Mouse (Mus musculus): ENCODE data around the gene Gtpbp3.

The Gtpbp3 gene

DNA sequence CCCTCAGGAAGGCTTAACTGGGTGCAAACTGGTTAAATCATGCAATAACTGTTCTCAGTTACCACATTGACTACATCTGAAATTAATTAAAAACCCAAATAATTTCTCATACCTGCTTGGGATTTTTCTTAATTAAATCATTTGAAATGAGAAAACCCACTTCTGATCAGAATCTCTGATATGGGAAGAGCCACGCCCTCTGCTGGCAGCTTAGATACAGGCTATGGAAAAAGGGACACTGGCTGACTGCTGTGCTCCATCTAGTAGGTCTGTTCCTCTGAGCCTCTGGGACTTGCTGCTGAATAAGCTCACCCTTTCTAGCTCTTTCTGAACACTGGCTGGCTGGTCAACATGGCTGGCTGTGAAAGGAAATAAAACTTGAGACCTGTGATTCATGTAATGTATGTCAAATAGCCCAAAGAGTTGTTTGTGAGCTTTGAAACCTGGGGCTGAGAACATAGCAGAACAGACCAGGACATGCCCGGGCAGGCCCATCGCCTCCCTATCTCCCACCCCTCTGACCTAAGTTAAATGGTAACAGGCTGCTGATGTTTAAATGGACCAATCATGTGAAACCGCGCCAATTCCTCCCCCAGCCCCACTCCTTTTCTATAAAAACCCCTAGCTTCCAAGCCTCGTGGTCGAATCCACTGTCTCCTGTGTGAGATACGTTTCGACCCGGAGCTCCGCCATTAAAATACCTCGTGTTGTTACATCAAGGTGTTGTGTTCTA lies 43.0 kb downstream of the Gtpbp3 start:
- DNase-seq (ENCODE audit: low read depth, low spot score) = peak; percentile 81

DNA sequence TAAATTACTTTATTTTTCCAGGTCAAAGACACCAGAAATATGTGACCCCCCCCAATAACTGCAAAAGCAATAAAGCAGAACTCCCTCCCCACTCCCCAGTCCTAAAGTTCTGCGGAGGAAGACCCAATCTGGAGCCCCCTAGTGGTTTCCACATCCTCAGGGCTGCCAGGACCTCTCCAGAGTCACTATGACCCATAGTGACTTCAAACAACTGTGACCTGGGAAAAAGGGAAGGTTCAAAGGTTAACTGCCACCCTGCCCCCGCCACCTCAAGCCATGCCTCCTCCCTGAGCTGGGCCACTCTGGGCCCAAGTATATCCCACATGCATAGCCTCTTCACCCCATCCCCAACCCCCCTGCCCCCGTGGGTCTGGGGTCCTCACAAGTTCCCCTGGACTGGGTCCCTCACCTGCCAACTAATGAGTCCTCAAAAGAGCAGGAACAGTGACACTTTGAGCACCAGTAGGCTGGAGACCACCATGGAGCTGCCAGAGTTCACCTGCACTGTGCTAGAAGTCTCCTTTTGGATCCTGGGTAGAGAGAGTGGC lies 46.4 kb downstream of the Gtpbp3 start:
- no peak for DNase-seq (ENCODE audit: low read depth, low spot score)

DNA sequence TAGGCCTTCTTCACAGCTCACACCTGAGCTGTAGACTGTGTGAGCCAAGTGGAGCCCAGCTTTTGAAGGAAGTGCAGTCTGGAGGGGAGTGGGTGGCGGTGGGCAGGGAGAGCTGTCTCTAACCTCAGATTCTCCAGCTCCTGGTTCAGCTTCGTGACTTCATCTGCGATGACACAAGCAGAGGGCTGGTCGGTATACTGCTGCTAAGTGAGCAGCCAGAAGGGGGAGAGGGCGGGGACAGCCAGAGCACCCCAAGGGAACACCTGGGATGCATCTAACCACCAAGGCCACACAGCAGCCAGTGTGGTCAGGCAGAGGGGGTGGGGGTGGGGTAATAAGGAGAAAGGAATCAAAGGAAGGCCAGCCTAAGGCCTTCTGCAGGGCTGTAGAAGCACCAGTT lies 47.8 kb downstream of the Gtpbp3 start:
- peak; percentile 72 for DNase-seq (ENCODE audit: low read depth, low spot score)

DNA sequence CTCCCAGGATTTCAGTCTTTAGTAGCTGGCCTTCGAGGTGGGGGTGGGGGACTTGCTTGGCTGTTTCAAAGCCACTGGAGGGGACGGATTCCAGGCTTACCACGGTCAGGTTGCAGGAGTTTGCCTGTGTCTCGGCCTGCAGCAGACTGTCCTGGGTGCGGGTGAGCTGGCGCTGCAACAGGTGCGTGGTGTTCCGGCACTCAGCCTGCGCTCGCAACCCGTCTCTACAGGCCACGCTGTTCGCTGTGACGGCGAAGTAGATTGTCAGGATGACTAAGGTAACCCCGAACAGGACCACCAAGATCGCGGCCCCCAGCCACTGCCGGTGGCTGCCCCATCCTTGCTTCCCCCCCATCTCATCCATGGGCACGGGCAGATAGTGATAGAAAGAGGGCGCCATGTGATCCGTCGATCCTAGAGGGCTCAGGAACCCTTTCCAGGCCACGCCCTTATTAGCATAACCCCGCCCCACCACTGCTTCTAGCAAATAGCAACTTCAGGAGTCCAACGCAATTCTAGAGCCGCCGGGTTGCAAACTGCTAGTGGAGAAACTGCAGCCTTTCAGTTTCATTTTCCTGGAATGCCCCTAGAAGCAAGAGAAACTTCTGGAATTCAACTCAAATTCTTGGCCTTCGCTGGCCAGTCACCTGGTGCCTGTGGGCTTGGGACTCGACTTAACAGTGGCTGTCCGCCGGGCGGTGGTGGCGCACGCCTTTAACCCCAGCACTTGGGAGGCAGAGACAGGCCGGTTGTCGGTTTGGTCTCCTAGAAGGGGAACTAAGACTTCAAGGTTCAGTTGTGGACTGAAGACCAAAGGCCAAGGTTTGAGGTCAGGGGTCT lies 49.3 kb downstream of the Gtpbp3 start, which contains the start of gene Bst2:
Gene Bst2 (minus strand): TSS at position 429 of the 840 bp plus-strand sequence.
- DNase-seq (ENCODE audit: low read depth, low spot score) = peak; percentile 97

DNA sequence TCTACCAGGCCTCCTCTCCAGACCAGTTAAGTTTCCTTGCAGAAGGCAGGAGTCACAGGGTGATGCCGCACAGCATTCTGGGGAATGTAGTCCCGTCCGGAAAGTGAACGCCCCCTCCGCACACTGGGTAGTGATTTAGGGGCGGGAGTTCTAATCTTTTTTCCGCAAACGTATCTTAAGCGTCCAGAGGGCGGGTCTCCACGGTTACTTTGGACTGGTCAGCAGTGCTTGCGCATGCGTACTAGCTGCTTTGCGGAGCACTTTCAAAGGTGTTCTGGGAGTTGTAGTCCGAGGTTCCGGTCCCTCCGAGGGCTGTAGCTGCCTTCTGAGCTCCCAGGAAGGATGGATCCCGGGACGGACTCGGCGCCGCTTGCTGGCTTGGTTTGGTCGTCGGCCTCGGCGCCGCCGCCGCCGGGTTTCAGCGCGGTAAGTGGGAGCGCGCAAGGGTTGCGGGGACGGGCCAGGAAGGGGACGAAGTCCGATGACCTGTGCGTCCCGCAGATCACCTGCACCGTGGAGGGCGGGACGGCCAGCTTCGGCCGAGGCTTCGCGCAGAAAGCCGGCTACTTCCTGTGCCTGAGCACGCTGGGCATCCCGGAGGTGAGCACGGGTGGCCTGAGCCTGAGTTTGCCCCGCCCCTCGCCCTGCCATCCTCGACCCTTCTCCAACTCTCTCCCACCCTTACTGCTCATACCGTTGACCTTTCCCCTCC lies 54.9 kb downstream of the Gtpbp3 start, which contains the start of gene Mvb12a:
Gene Mvb12a (plus strand): TSS at position 291 of the 712 bp plus-strand sequence.
- DNase-seq (ENCODE audit: low read depth, low spot score) = peak; percentile 99

DNA sequence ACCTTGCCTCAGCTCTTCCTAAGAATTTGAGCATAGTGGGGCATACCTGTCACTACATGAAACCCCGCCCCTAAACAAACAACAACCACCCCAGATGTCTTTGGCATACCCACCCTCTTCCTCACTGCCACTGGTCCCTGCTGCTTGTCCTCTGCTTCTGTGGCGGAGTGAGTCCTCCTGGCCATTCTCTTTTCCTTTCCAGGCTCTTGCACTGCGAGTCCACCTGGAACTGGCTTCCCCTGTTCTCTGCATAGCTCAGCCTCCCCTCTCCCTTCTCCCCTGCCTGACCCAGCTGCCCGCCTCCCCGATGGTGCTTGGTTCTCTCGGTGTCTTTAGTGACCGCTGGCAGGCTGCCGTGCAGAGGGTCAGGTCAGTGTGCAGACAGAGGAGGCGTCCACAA lies 55.9 kb downstream of the Gtpbp3 start:
- DNase-seq (ENCODE audit: low read depth, low spot score) = no peak

DNA sequence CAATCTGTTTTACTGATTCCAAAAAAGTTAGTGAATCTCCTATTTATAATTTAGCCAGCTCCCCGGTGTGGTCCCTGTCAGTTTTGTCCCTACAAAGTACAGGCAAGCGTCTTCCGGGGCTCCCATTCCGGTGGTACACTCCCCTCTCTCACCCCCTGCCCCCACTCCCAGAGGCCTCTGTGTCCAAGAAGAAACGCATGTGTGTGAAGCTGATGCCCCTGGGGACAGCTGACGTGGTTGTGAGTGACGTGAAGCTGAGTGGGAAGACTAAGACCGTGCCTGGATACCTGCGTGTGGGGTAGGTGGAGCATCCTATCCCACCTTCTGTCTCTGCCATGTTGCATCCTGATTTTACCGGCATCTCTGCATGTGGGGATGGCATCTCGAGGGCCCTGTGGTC lies 57.1 kb downstream of the Gtpbp3 start:
- no peak for DNase-seq (ENCODE audit: low read depth, low spot score)

DNA sequence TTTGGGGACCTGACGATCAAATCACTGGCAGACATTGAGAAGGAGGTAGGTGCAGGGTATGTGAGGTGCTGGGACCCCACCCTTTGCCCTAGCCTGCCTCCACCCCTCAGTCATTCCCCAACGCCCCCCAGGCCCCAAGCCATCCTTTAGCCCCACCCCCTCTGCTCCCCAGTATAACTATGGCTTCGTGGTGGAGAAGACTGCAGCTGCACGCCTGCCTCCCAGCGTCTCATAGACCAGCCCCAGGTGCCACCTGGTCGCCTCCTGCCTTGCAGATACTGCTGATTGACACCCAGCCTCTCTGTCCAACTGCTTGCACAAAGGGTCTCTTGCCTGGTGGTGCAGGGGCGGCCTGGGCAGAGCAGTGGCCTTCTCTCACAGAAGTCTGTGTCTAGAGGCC lies 59.7 kb downstream of the Gtpbp3 start:
- no peak for DNase-seq (ENCODE audit: low read depth, low spot score)

Measured in A20 (cell line).